Mouse (Mus musculus): Measurements from ENCODE around the gene Stra6.

DNA sequence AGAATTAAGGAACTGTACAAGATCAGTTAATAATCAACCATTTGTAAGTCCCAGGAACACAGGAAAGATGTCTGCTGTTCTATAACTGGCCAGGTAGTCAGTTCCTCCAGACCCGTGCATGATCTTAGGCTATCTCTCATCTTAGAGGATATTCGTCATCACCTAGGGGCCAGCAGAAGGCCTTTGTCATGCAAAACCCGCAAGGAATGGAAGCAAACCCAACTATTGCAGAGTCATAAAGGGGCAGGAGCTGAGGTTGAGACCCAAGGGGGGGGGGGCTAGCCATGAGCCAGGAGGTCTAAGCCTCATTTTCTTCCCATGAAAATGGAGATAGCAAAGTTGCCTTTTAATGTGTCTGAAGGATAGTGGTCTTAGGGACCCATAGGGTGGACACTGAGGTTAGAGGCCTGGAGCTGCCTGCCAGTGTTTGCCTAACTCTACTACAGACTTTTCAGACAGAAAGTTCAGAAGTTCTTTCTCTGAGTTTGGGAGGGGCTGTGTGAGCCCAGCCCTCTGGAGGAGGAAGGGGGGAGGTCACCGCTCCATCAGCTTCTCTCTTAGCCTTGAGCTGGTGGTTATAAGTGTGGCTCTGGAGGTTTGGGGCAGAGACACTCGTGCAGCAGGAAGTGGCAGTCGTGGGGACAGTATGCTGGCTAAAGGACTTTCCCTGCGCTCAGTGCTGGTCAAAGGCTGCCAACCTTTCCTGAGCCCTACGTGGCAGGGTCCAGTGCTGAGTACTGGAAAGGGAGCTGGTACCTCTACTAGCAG is 49.0 kb upstream of the Stra6 start:
- TF ChIP-seq MYOD1 (IDR thresholded peaks at IDR 0.05; ENCODE audit: control insufficient read depth, insufficient read length, low read depth) (no peak), MAX (IDR thresholded peaks at IDR 0.05) (no peak), CTCF (IDR thresholded peaks at IDR 0.05; ENCODE audit: control insufficient read depth, insufficient read depth, insufficient read length) (no peak), USF1 (IDR thresholded peaks at IDR 0.05; ENCODE audit: low read depth) (no peak), FOSL1 (IDR thresholded peaks at IDR 0.05; ENCODE audit: insufficient read depth, low read length, poor library complexity, severe bottlenecking) (no peak), MYOG (IDR thresholded peaks at IDR 0.05; ENCODE audit: control insufficient read depth, extremely low read depth, insufficient read length) (no peak)
